Mouse (Mus musculus): ENCODE measurements at regions not wholly inside any gene's neighbourhood (a gene's known extent, or its start where the extent isn't known, plus 50 kb on each side); places are given as distances from the start of the nearest gene placed in this dataset.

DNA sequence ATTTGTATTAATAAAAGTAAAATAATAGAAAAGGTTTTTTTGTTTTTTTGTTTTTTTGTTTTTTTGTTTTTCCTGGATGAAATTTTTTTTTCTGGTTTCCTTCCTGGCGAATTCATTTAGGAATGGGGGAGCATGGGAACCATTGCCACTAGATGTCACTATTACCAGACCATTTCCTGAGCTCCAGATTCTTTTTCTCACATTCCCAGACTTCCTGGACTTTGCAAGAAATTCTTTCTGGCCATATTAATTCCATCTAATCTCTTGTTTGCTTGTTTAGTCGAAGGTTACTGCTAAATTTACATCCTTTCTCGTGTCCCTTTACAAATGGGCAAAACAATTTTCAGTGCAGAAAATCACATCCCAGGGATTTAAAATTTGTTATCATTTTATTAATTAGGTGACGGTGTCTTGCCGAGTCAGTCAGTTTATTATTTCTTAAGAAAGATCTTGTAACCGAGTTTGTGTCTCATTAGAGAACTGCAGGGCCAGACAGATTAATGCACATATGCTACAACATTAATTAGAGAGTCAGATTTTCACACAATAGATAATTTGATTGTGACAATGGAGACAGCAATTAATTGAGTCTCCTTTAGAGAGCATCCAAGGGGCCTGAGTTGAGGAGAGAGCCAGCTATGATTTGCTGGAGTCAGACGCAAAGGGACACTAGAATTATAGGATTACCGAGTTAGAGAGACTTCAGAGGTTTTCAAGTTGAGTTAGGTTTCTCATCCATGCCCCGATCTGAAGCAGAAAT lies 1702.5 kb upstream of the Tenm2 start:
- peak; percentile 21 for DNase-seq (ENCODE audit: low read depth, low spot score)

Data from telencephalon, adult 2 months (tissue).